31 mouse cellular contexts compared by ENCODE assay signal in genomic region chr3:83943691-83944090, GRCm38 (mm10).
DNase-seq lines count a peak whose midpoint lies in the region; ATAC-seq and TF ChIP-seq lines count a peak whose summit lies in the region.
"Had no signal": no experiment of that assay in that cellular context is flagged by ENCODE, and none has a peak within 500 bp of the region (broad histone marks: within the 10 kb centered on the region; RNA-seq: fewer than 3 reads in every experiment).

No protein-coding gene starts in this region.

- H3K36me3 ChIP-seq in MEL (ENCODE audit: control insufficient read depth in 1 of 2, insufficient read depth in 2 of 2, low read length in 2 of 2): peaks cover 0 to 4% of the 10 kb centered on the region in 2 experiments; a peak in 2 of 4 replicates
- H3K36me3 ChIP-seq in midbrain, embryonic 13.5 days: peaks cover 43% of the 10 kb centered on the region
- H3K36me3 ChIP-seq: intestine, embryonic 15.5 days had no signal

- WGBS in midbrain, embryonic 13.5 days: 74% methylated on average over 2 of the region's 2 CpGs

- no peaks in the 10 kb centered on the region for H3K27me3 ChIP-seq in MEL (ENCODE audit: control insufficient read depth in 1 of 2, insufficient read depth in 2 of 2, low read length in 2 of 2)
- no peaks in the 10 kb centered on the region for H3K27me3 ChIP-seq in midbrain, embryonic 13.5 days
- H3K27me3 ChIP-seq: embryonic facial prominence, embryonic 12.5 days; forebrain, embryonic 15.5 days; intestine, embryonic 15.5 days; limb, embryonic 13.5 days; liver, embryonic 12.5 days; Patski had no signal

- H3K27ac ChIP-seq in MEL (ENCODE audit: control insufficient read depth, low read depth, low read length): no peak overlapping the region
- H3K27ac ChIP-seq in midbrain, embryonic 13.5 days: no peak overlapping the region
- H3K27ac ChIP-seq: embryonic facial prominence, embryonic 12.5 days; forebrain, embryonic 10.5 days; forebrain, embryonic 15.5 days; intestine, embryonic 15.5 days; kidney, postnatal 0 days; limb, embryonic 13.5 days; liver, embryonic 12.5 days had no signal

- no peak for TF ChIP-seq RAD21 in MEL (IDR thresholded peaks at IDR 0.05; ENCODE audit: low read depth, low read length)

- no peak for ATAC-seq in midbrain, embryonic 13.5 days
- ATAC-seq: activated CD4-positive, CD25-positive, alpha-beta regulatory T cell, adult 4 months; forebrain, embryonic 15.5 days; hindbrain, embryonic 16.5 days; intestine, embryonic 15.5 days; liver, embryonic 12.5 days; liver, postnatal 0 days had no signal

- TF ChIP-seq CTCF in MEL (IDR thresholded peaks at IDR 0.05 in 2 of 3, conservative IDR thresholded peaks at IDR 0.05 in 1 of 3; ENCODE audit: control insufficient read depth in 1 of 3, insufficient read depth in 1 of 3, low read depth in 2 of 3, low read length in 3 of 3, poor library complexity in 1 of 3, severe bottlenecking in 1 of 3): no peak

- no peak overlapping the region for H3K4me2 ChIP-seq in midbrain, embryonic 13.5 days (replicated peaks)
- H3K4me2 ChIP-seq: embryonic facial prominence, embryonic 12.5 days; forebrain, embryonic 15.5 days; intestine, embryonic 15.5 days; limb, embryonic 13.5 days; liver, embryonic 12.5 days had no signal

- no peak for TF ChIP-seq EP300 in MEL (IDR thresholded peaks at IDR 0.05; ENCODE audit: low read depth in 1 of 2, low read length in 2 of 2)

- peak; percentile 72 for DNase-seq in 3T3-L1 (ENCODE audit: low read depth, low spot score)
- DNase-seq in A20 (ENCODE audit: low read depth, low spot score): peak; percentile 13
- peak; percentile 29 for DNase-seq in MEL (ENCODE audit: low read depth, low spot score)
- DNase-seq in adipocyte (ENCODE audit: low spot score): peak; percentile 12
- no peak for DNase-seq in kidney, adult 18-20 months
- DNase-seq in urinary bladder, adult 18-20 months (ENCODE audit: low spot score in 2 of 2): no peak
- no peak for DNase-seq in kidney, postnatal 25 days
- DNase-seq: adrenal gland, adult 8-10 months; cerebellum, adult 8-10 months; cerebellum, postnatal 25 days; embryo, embryonic 11 days; heart, postnatal 14 days; kidney, adult 8-10 months; layer of hippocampus, adult 9-11 months; liver, postnatal 0 days; lung, postnatal 36 days; midbrain, embryonic 14.5 days; right cerebral cortex, postnatal 4 days; thymus, adult 2 months; thymus, postnatal 36 days had no signal

- H3K4me1 ChIP-seq in MEL (ENCODE audit: control insufficient read depth in 1 of 2, insufficient read depth in 2 of 2, low read length in 2 of 2): no peaks in the 10 kb centered on the region
- no peaks in the 10 kb centered on the region for H3K4me1 ChIP-seq in midbrain, embryonic 13.5 days (replicated peaks)
- H3K4me1 ChIP-seq: intestine, embryonic 15.5 days had no signal

- H3K4me3 ChIP-seq in MEL (ENCODE audit: control insufficient read depth in 1 of 2, insufficient read depth in 1 of 2, low read depth in 2 of 2, low read length in 2 of 2): no peak overlapping the region
- no peak overlapping the region for H3K4me3 ChIP-seq in midbrain, embryonic 13.5 days (replicated peaks)
- H3K4me3 ChIP-seq: embryonic facial prominence, embryonic 12.5 days; forebrain, embryonic 10.5 days; forebrain, embryonic 15.5 days; intestine, embryonic 15.5 days; limb, embryonic 13.5 days; liver, embryonic 12.5 days had no signal

- no peaks in the 10 kb centered on the region for H3K79me2 ChIP-seq in MEL (ENCODE audit: control insufficient read depth, insufficient read depth, low read length, poor library complexity)

- H3K9me3 ChIP-seq in MEL (replicated peaks; ENCODE audit: insufficient read depth, low read length): no peaks in the 10 kb centered on the region
- no peaks in the 10 kb centered on the region for H3K9me3 ChIP-seq in midbrain, embryonic 13.5 days
- H3K9me3 ChIP-seq: embryonic facial prominence, embryonic 12.5 days; forebrain, embryonic 10.5 days; forebrain, embryonic 15.5 days; intestine, embryonic 15.5 days; limb, embryonic 13.5 days; liver, embryonic 12.5 days had no signal

- no peak overlapping the region for H3K9ac ChIP-seq in MEL (ENCODE audit: control insufficient read depth, low read depth, low read length, poor library complexity, severe bottlenecking)
- H3K9ac ChIP-seq in midbrain, embryonic 13.5 days (replicated peaks): no peak overlapping the region
- H3K9ac ChIP-seq: embryonic facial prominence, embryonic 12.5 days; forebrain, embryonic 15.5 days; intestine, embryonic 15.5 days; limb, embryonic 13.5 days; liver, embryonic 12.5 days; liver, postnatal 0 days had no signal

- TF ChIP-seq POLR2A in MEL (IDR thresholded peaks at IDR 0.05; ENCODE audit: control insufficient read depth in 1 of 2, insufficient read depth in 1 of 2, low read depth in 1 of 2, low read length in 2 of 2, poor library complexity in 1 of 2): no peak

TF ChIP-seq in MEL, 35 proteins besides CTCF, POLR2A, EP300 and RAD21:
- no peak for TF ChIP-seq TBP (IDR thresholded peaks at IDR 0.05; ENCODE audit: low read depth, low read length)
- TF ChIP-seq MYC (IDR thresholded peaks at IDR 0.05; ENCODE audit: low read depth, low read length): no peak
- no peak for TF ChIP-seq BHLHE40 (IDR thresholded peaks at IDR 0.05; ENCODE audit: borderline replicate concordance, low read depth, low read length)
- no peak for TF ChIP-seq GATA1 (IDR thresholded peaks at IDR 0.05; ENCODE audit: low read depth, low read length)
- TF ChIP-seq MAFK (IDR thresholded peaks at IDR 0.05; ENCODE audit: borderline replicate concordance, low read depth, low read length): no peak
- TF ChIP-seq KAT2A (conservative IDR thresholded peaks at IDR 0.05; ENCODE audit: low read depth, low read length): no peak
- no peak for TF ChIP-seq JUND (IDR thresholded peaks at IDR 0.05; ENCODE audit: low read depth, low read length)
- no peak for TF ChIP-seq ZC3H11A (IDR thresholded peaks at IDR 0.05; ENCODE audit: low read depth, low read length)
- no peak for TF ChIP-seq ZKSCAN1 (IDR thresholded peaks at IDR 0.05; ENCODE audit: low read depth, low read length)
- no peak for TF ChIP-seq POLR2AphosphoS2 (IDR thresholded peaks at IDR 0.05; ENCODE audit: low read length)
- no peak for TF ChIP-seq UBTF (IDR thresholded peaks at IDR 0.05; ENCODE audit: borderline replicate concordance, insufficient read depth, low read depth, low read length)
- TF ChIP-seq CHD2 (IDR thresholded peaks at IDR 0.05; ENCODE audit: low read length): no peak
- TF ChIP-seq ZMIZ1 (IDR thresholded peaks at IDR 0.05; ENCODE audit: low read depth, low read length): no peak
- TF ChIP-seq MAZ (IDR thresholded peaks at IDR 0.05; ENCODE audit: low read depth, low read length): no peak
- TF ChIP-seq TCF12 (IDR thresholded peaks at IDR 0.05; ENCODE audit: low read depth, low read length): no peak
- no peak for TF ChIP-seq NRF1 (IDR thresholded peaks at IDR 0.05; ENCODE audit: insufficient read depth, low read depth, low read length, poor library complexity, severe bottlenecking)
- no peak for TF ChIP-seq SMC3 (IDR thresholded peaks at IDR 0.05; ENCODE audit: low read depth, low read length)
- no peak for TF ChIP-seq ETS1 (IDR thresholded peaks at IDR 0.05; ENCODE audit: low read depth, low read length)
- no peak for TF ChIP-seq TAL1 (IDR thresholded peaks at IDR 0.05; ENCODE audit: low read length)
- TF ChIP-seq USF2 (IDR thresholded peaks at IDR 0.05; ENCODE audit: borderline replicate concordance in 1 of 2, insufficient read depth in 1 of 2, low read depth in 1 of 2, low read length in 2 of 2): no peak
TF ChIP-seq in MEL: peak in this region for 0.

Comparison
In these comparisons a context has a peak if more than half of its experiments do, and no peak if none do; other contexts are left out.
1. DNase-seq: peak in 3T3-L1 (single experiment), A20 (single experiment), MEL (single experiment) and adipocyte (single experiment); none in kidney, adult 18-20 months (single experiment), urinary bladder, adult 18-20 months (0 of 2) and kidney, postnatal 25 days (0 of 2).